In the genomic region with DNA sequence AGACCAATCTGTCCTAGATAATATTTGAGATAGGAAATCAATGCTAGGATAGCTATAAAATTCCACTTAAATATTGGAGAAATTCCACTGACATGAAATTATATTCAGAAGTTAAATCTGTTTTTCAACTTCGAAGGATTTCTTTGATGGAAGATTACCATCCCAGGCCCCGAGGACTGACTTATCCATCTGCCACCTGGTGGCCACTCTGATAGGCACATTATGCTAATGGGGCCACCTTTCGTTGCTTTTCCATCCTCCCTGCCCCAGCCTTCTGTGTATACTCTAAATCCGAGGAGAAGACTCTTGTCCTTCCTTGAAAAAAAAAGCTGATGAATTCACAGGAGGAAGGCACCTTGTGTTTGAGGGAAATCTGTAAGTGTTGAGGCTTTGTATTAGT, we compare ENCODE assay signal across 9 mouse cellular contexts. TPM values are rescaled to one million over a fixed set of nuclear protein-coding genes. Genes with fewer than 3 reads are reported as not detected.
DNase-seq lines count a peak whose midpoint lies in the region; TF ChIP-seq lines count a peak whose summit lies in the region.
"Had no signal": no experiment of that assay in that cellular context is flagged by ENCODE, and none has a peak within 500 bp of the region (broad histone marks: within the 10 kb centered on the region; RNA-seq: fewer than 3 reads in every experiment).

No protein-coding gene starts in this region.

- H3K36me3 ChIP-seq in kidney, adult 2 months (ENCODE audit: control insufficient read depth, insufficient read depth, low read length): no peaks in the 10 kb centered on the region
- H3K36me3 ChIP-seq in splenic B cell, adult 2 months (ENCODE audit: control insufficient read depth, insufficient read depth, low read length, poor library complexity, severe bottlenecking): no peaks in the 10 kb centered on the region
- H3K36me3 ChIP-seq: embryonic facial prominence, embryonic 13.5 days had no signal

- 21% methylated on average over 4 of the region's 4 CpGs for WGBS in kidney, adult 2 months

- H3K4me3 ChIP-seq in kidney, adult 2 months (ENCODE audit: insufficient read depth, low read depth, low read length): no peak overlapping the region
- no peak overlapping the region for H3K4me3 ChIP-seq in embryonic fibroblast, embryonic 13.5 days (ENCODE audit: insufficient read depth, low read length)
- H3K4me3 ChIP-seq: embryonic facial prominence, embryonic 13.5 days had no signal

- DNase-seq in kidney, adult 2 months: peak; percentile 33
- no peak for DNase-seq in kidney, adult 11 months
- DNase-seq in 3T3-L1 (ENCODE audit: low read depth, low spot score): peak; percentile 66
- DNase-seq in B cell, adult 2 months: peak; percentile 38 to 45
- peak; percentile 50 for DNase-seq in splenic B cell, adult 2 months (ENCODE audit: low read depth, low spot score)
- no peak for DNase-seq in spleen, adult 12 weeks (ENCODE audit: low spot score)
- DNase-seq in thymus, adult 18-20 months: no peak

- TF ChIP-seq POLR2A in kidney, adult 2 months (IDR thresholded peaks at IDR 0.05; ENCODE audit: low read depth, low read length): no peak
- TF ChIP-seq POLR2A in embryonic fibroblast, embryonic 13.5 days (IDR thresholded peaks at IDR 0.05; ENCODE audit: low read depth, low read length): no peak

- no peaks in the 10 kb centered on the region for H3K4me1 ChIP-seq in kidney, adult 2 months (ENCODE audit: control insufficient read depth, insufficient read depth, low read length)
- no peaks in the 10 kb centered on the region for H3K4me1 ChIP-seq in embryonic fibroblast, embryonic 13.5 days (ENCODE audit: control insufficient read depth, insufficient read depth, low read length)
- H3K4me1 ChIP-seq: embryonic facial prominence, embryonic 13.5 days had no signal

- no peak overlapping the region for H3K27ac ChIP-seq in kidney, adult 2 months (ENCODE audit: insufficient read depth, low read depth, low read length)
- H3K27ac ChIP-seq in embryonic fibroblast, embryonic 13.5 days (ENCODE audit: insufficient read depth, low read length): no peak overlapping the region
- H3K27ac ChIP-seq: embryonic facial prominence, embryonic 13.5 days had no signal

- H3K27me3 ChIP-seq in kidney, adult 2 months (replicated peaks; ENCODE audit: control insufficient read depth, insufficient read depth, low read length): no peaks in the 10 kb centered on the region
- H3K27me3 ChIP-seq in splenic B cell, adult 2 months (ENCODE audit: control insufficient read depth, insufficient read depth, low read length, poor library complexity, severe bottlenecking): no peaks in the 10 kb centered on the region; the same call in 1 of the 2 replicates
- H3K27me3 ChIP-seq: embryonic facial prominence, embryonic 13.5 days had no signal

- TF ChIP-seq CTCF in kidney, adult 2 months (conservative IDR thresholded peaks at IDR 0.05; ENCODE audit: insufficient read depth, insufficient read length, low read depth, low read length): peak; percentile 61
- 0 out of 2 replicates have a peak, but pooled peaks have one; percentile 10 for TF ChIP-seq CTCF in embryonic fibroblast, embryonic 13.5 days (IDR thresholded peaks at IDR 0.05; ENCODE audit: borderline replicate concordance, insufficient read depth, low read length)

RNA-seq across cellular contexts. Expression of a gene that starts 11.8 kb away (rescaled TPM):
- 9.4 and 10.2 TPM in 2 replicates for polyA plus RNA-seq in kidney, adult 2 months (2012; rRNA removed)
- 22.7 and 23.9 TPM in 2 replicates for polyA plus RNA-seq in embryonic fibroblast, embryonic 13.5 days (2011; ENCODE audit: insufficient read length, low read depth, missing spikeins)

Comparison
In these comparisons a context has a peak if more than half of its experiments do, and no peak if none do; other contexts are left out.
1. DNase-seq: peak in kidney, adult 2 months (single experiment), 3T3-L1 (single experiment), B cell, adult 2 months (2 of 2) and splenic B cell, adult 2 months (single experiment); none in kidney, adult 11 months (single experiment), spleen, adult 12 weeks (single experiment) and thymus, adult 18-20 months (0 of 2).